Comparison of ENCODE assay signal across 8 mouse cellular contexts in genomic region chr5:135793996-135794858, GRCm38 (mm10). TPM values are rescaled to one million over a fixed set of nuclear protein-coding genes. Genes with fewer than 3 reads are reported as not detected.
DNase-seq lines count a peak whose midpoint lies in the region; ATAC-seq and TF ChIP-seq lines count a peak whose summit lies in the region.

No protein-coding gene starts in this region.

- peaks cover 31% of the 10 kb centered on the region for H3K36me3 ChIP-seq in heart, embryonic 10.5 days
- peaks cover 30% of the 10 kb centered on the region for H3K36me3 ChIP-seq in kidney, embryonic 15.5 days
- peaks cover 14% of the 10 kb centered on the region for H3K36me3 ChIP-seq in myocyte (ENCODE audit: control insufficient read depth, insufficient read depth)

- H3K4me2 ChIP-seq in kidney, embryonic 15.5 days = peak overlapping the region; percentile 55
- peak overlapping the region; percentile 76 for H3K4me2 ChIP-seq in myocyte (ENCODE audit: low read depth)

- ATAC-seq in erythroblast, adult 5-6 weeks (replicated peaks; ENCODE audit: low FRiP score, poor library complexity, severe bottlenecking) = peak; percentile 91
- ATAC-seq in kidney, embryonic 15.5 days (replicated peaks; ENCODE audit: low FRiP score) = peak; percentile 78

- H3ac ChIP-seq in myocyte (ENCODE audit: control insufficient read depth, insufficient read length) = no peak overlapping the region

- 10% methylated on average over 20 of the region's 20 CpGs for WGBS in heart, embryonic 10.5 days
- WGBS in kidney, embryonic 15.5 days = 10% methylated on average over 20 of the region's 20 CpGs

- DNase-seq in A20 (ENCODE audit: low read depth, low spot score) = peak; percentile 77
- peak; percentile 93 for DNase-seq in heart, embryonic 10.5 days (ENCODE audit: low spot score)
- peak; percentile 80 for DNase-seq in liver
- DNase-seq in spleen, postnatal 4 days (ENCODE audit: low spot score in 2 of 2) = peak; percentile 77 to 93

- no peaks in the 10 kb centered on the region for H3K79me2 ChIP-seq in myocyte (ENCODE audit: control insufficient read depth, insufficient read depth)

- no peak overlapping the region for H3K27ac ChIP-seq in bone marrow macrophage, adult 2 months (ENCODE audit: insufficient read depth, low read depth, low read length)
- peak overlapping the region; percentile 81 for H3K27ac ChIP-seq in heart, embryonic 10.5 days
- H3K27ac ChIP-seq in kidney, embryonic 15.5 days = peak overlapping the region; percentile 52

- H3K9me3 ChIP-seq in heart, embryonic 10.5 days = no peaks in the 10 kb centered on the region
- no peaks in the 10 kb centered on the region for H3K9me3 ChIP-seq in kidney, embryonic 15.5 days (replicated peaks)

- peak overlapping the region; percentile 41 for H3K9ac ChIP-seq in kidney, embryonic 15.5 days

- no peak for TF ChIP-seq POLR2A in bone marrow macrophage, adult 2 months (IDR thresholded peaks at IDR 0.05; ENCODE audit: borderline replicate concordance, low read depth, low read length)
- TF ChIP-seq POLR2A in myocyte (IDR thresholded peaks at IDR 0.05; ENCODE audit: insufficient read length, low read depth) = no peak

- peak overlapping the region; percentile 36 for H3K4me3 ChIP-seq in bone marrow macrophage, adult 2 months (ENCODE audit: insufficient read depth, low read length)
- peak overlapping the region; percentile 52 for H3K4me3 ChIP-seq in heart, embryonic 10.5 days
- H3K4me3 ChIP-seq in kidney, embryonic 15.5 days (replicated peaks) = peak overlapping the region; percentile 37
- no peak overlapping the region for H3K4me3 ChIP-seq in myocyte

- H3K4me1 ChIP-seq in bone marrow macrophage, adult 2 months (ENCODE audit: control insufficient read depth, insufficient read depth, low read length) = peaks cover 4% of the 10 kb centered on the region; the same call in 1 of the 2 replicates
- peaks cover 13% of the 10 kb centered on the region for H3K4me1 ChIP-seq in heart, embryonic 10.5 days
- peaks cover 11% of the 10 kb centered on the region for H3K4me1 ChIP-seq in kidney, embryonic 15.5 days

- H3K27me3 ChIP-seq in heart, embryonic 10.5 days (ENCODE audit: insufficient read depth, poor library complexity, severe bottlenecking) = no peaks in the 10 kb centered on the region
- peaks cover 5% of the 10 kb centered on the region; the same call in 1 of the 2 replicates for H3K27me3 ChIP-seq in kidney, embryonic 15.5 days
- H3K27me3 ChIP-seq in myocyte (ENCODE audit: control insufficient read depth, insufficient read depth, insufficient read length) = no peaks in the 10 kb centered on the region

- peak; percentile 43 for TF ChIP-seq CTCF in bone marrow macrophage, adult 2 months (IDR thresholded peaks at IDR 0.05; ENCODE audit: low read depth, low read length)

TF ChIP-seq in myocyte, 11 proteins besides CTCF, POLR2A, EP300 and RAD21:
- no peak for TF ChIP-seq TCF3 (IDR thresholded peaks at IDR 0.05; ENCODE audit: insufficient read length, low read depth)
- TF ChIP-seq E2F4 (IDR thresholded peaks at IDR 0.05; ENCODE audit: insufficient read depth) = no peak
- TF ChIP-seq SRF (IDR thresholded peaks at IDR 0.05; ENCODE audit: control insufficient read depth, insufficient read length, low read depth) = no peak
- no peak for TF ChIP-seq POLR2AphosphoS2 (IDR thresholded peaks at IDR 0.05; ENCODE audit: insufficient read length, low read depth)
- no peak for TF ChIP-seq MYOG (IDR thresholded peaks at IDR 0.05; ENCODE audit: control insufficient read depth in 1 of 3, insufficient read depth in 1 of 3, insufficient read length in 2 of 3, low read depth in 2 of 3)
- TF ChIP-seq MYOD1 (IDR thresholded peaks at IDR 0.05; ENCODE audit: control insufficient read depth in 1 of 3, insufficient read length in 2 of 3, low read depth in 2 of 3) = no peak
- TF ChIP-seq USF1 (IDR thresholded peaks at IDR 0.05; ENCODE audit: low read depth) = no peak

RNA-seq across cellular contexts. Expression of gene Srrm3, which starts 12.5 kb away (rescaled TPM):
- polyA plus RNA-seq in bone marrow macrophage, adult 2 months (2012; ENCODE audit: insufficient read depth, insufficient read length, missing spikeins) = not detected in 2 replicates
- not detected in 2 replicates for total RNA-seq in erythroblast, adult 5-6 weeks (2015; ENCODE audit: low replicate concordance)
- not detected in 2 replicates for total RNA-seq in erythroblast, adult 5-6 weeks (2017; ENCODE audit: low replicate concordance)
- 0.26 TPM in 1 of 2 replicates, not detected in the other for polyA plus RNA-seq in heart, embryonic 10.5 days (2016; fragmentation: Nextera tagmentation; extraction: Ambion mirVana)
- polyA plus RNA-seq in kidney, embryonic 15.5 days (2015; fragmentation: Nextera tagmentation; extraction: Ambion mirVana) = 0.55 and 1.2 TPM in 2 replicates
- not detected for polyA plus RNA-seq in myocyte (2012; fragmentation: generic; extraction: Trizol)

RNA-seq across cellular contexts. Expression of gene Mdh2, which starts 15.9 kb away (rescaled TPM):
- 92.1 and 126 TPM in 2 replicates for polyA plus RNA-seq in bone marrow macrophage, adult 2 months (2012; ENCODE audit: insufficient read depth, insufficient read length, missing spikeins)
- 106 and 152 TPM in 2 replicates for total RNA-seq in erythroblast, adult 5-6 weeks (2015; ENCODE audit: low replicate concordance)
- 47.2 and 55.1 TPM in 2 replicates for total RNA-seq in erythroblast, adult 5-6 weeks (2017; ENCODE audit: low replicate concordance)
- 856 and 984 TPM in 2 replicates for polyA plus RNA-seq in heart, embryonic 10.5 days (2016; fragmentation: Nextera tagmentation; extraction: Ambion mirVana)
- polyA plus RNA-seq in kidney, embryonic 15.5 days (2015; fragmentation: Nextera tagmentation; extraction: Ambion mirVana) = 568 and 588 TPM in 2 replicates
- polyA plus RNA-seq in myocyte (2012; fragmentation: generic; extraction: Trizol) = 725 TPM

RNA-seq across cellular contexts. Expression of gene Styxl1, which starts 16.0 kb away (rescaled TPM):
- 0.72 and 0.83 TPM in 2 replicates for polyA plus RNA-seq in bone marrow macrophage, adult 2 months (2012; ENCODE audit: insufficient read depth, insufficient read length, missing spikeins)
- not detected in 2 replicates for total RNA-seq in erythroblast, adult 5-6 weeks (2015; ENCODE audit: low replicate concordance)
- total RNA-seq in erythroblast, adult 5-6 weeks (2017; ENCODE audit: low replicate concordance) = not detected in 2 replicates
- 0.14 TPM in 2 replicates for polyA plus RNA-seq in heart, embryonic 10.5 days (2016; fragmentation: Nextera tagmentation; extraction: Ambion mirVana)
- polyA plus RNA-seq in kidney, embryonic 15.5 days (2015; fragmentation: Nextera tagmentation; extraction: Ambion mirVana) = 0.17 and 0.39 TPM in 2 replicates
- polyA plus RNA-seq in myocyte (2012; fragmentation: generic; extraction: Trizol) = 0.07 TPM

RNA-seq across cellular contexts. Expression of gene Tmem120a, which starts 50.0 kb away (rescaled TPM):
- polyA plus RNA-seq in bone marrow macrophage, adult 2 months (2012; ENCODE audit: insufficient read depth, insufficient read length, missing spikeins) = 37.1 and 41.5 TPM in 2 replicates
- 0.58 and 5.4 TPM in 2 replicates for total RNA-seq in erythroblast, adult 5-6 weeks (2015; ENCODE audit: low replicate concordance)
- 6.0 and 8.7 TPM in 2 replicates for total RNA-seq in erythroblast, adult 5-6 weeks (2017; ENCODE audit: low replicate concordance)
- 36.2 and 45.5 TPM in 2 replicates for polyA plus RNA-seq in heart, embryonic 10.5 days (2016; fragmentation: Nextera tagmentation; extraction: Ambion mirVana)
- 64.2 and 68.1 TPM in 2 replicates for polyA plus RNA-seq in kidney, embryonic 15.5 days (2015; fragmentation: Nextera tagmentation; extraction: Ambion mirVana)
- 32.7 TPM for polyA plus RNA-seq in myocyte (2012; fragmentation: generic; extraction: Trizol)
